In genomic region chr15:13303456-13303855, GRCm38 (mm10) we compare ENCODE assay signal across 16 mouse cellular contexts.
A peak's percentile ranks its signal among the peaks of the same experiment; 100 is the strongest.
DNase-seq lines count a peak whose midpoint lies in the region; ATAC-seq and TF ChIP-seq lines count a peak whose summit lies in the region.
"Had no signal": no experiment of that assay in that cellular context is flagged by ENCODE, and none has a peak within 500 bp of the region (broad histone marks: within the 10 kb centered on the region; RNA-seq: fewer than 3 reads in every experiment).

No protein-coding gene starts in this region.

- no peak for TF ChIP-seq CTCF in left cerebral cortex, adult 2 months (IDR thresholded peaks at IDR 0.05)

- no peak overlapping the region for H3K4me3 ChIP-seq in left cerebral cortex, adult 2 months
- H3K4me3 ChIP-seq: embryonic facial prominence, embryonic 10.5 days; embryonic facial prominence, embryonic 12.5 days; forebrain, embryonic 13.5 days; forebrain, embryonic 15.5 days had no signal

- peak; percentile 65 to 67 for DNase-seq in cerebellum, postnatal 14 days
- no peak for DNase-seq in cerebellum, adult 18-20 months
- peak; percentile 6 to 8 for DNase-seq in cerebellum, postnatal 36 days
- DNase-seq in cerebellum, adult 11-12 months: no peak
- DNase-seq in left cerebral cortex, adult 2 months (ENCODE audit: extremely low spot score in 1 of 2, low spot score in 2 of 2): no peak
- no peak for DNase-seq in left cerebral cortex, adult 9 months (ENCODE audit: low spot score in 2 of 2)
- peak; percentile 27 for DNase-seq in brain, adult 2 months (ENCODE audit: low read depth, low spot score)
- DNase-seq: adrenal gland, adult 2 months; adrenal gland, postnatal 10 days; adrenal gland, postnatal 25 days; forebrain, postnatal 0 days had no signal

- intact Hi-C loops in left cerebral cortex, adult 2 months (cut with DNase I): no loop called here

- ATAC-seq in inflammation-experienced regulatory T-cells, adult 6 months: no peak
- ATAC-seq: forebrain, embryonic 15.5 days; forebrain, postnatal 0 days had no signal

- H3K27ac ChIP-seq in left cerebral cortex, adult 2 months: peak overlapping the region; percentile 19; the same call in 1 of the 2 replicates
- H3K27ac ChIP-seq: embryonic facial prominence, embryonic 10.5 days; embryonic facial prominence, embryonic 12.5 days; forebrain, embryonic 13.5 days; forebrain, embryonic 15.5 days had no signal

Comparison
In these comparisons a context has a peak if more than half of its experiments do, and no peak if none do; other contexts are left out.
1. DNase-seq: peak in cerebellum, postnatal 14 days (2 of 2), cerebellum, postnatal 36 days (2 of 2) and brain, adult 2 months (single experiment); none in cerebellum, adult 18-20 months (0 of 2), cerebellum, adult 11-12 months (single experiment), left cerebral cortex, adult 2 months (0 of 2) and left cerebral cortex, adult 9 months (0 of 2).